Mouse (Mus musculus): ENCODE measurements around the gene Stub1.
"Not testable (repeated sequence)": the region's sequence is repeated elsewhere in the genome, so short reads cannot be mapped to it uniquely, and the experiment has no call there.

Gene Stub1

DNA sequence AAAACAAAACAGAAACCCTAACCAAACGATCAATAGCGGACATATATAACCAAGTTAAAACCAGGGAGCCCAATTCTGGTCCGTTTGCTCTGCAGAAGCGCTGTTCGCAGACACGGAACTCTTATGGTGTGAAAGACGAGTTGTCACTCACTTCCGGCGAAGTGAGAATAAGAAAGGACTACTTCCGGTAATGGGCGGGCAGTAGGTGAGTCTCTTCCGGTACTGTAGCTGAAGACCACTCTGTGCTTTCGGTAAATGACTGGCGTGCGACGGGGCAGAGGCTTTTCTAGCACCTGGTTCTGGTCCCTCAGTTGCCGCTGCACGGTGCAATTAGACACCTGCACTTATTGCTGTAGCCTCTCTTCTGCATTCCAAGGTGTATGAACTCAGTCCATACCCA lies 9.8 kb downstream of the Stub1 start, which contains the start of gene Wdr24:
TSS of gene Wdr24 (plus strand) at position 176 of the 400 bp plus-strand sequence.
- DNase-seq (ENCODE audit: low read depth), result peak; percentile 95

DNA sequence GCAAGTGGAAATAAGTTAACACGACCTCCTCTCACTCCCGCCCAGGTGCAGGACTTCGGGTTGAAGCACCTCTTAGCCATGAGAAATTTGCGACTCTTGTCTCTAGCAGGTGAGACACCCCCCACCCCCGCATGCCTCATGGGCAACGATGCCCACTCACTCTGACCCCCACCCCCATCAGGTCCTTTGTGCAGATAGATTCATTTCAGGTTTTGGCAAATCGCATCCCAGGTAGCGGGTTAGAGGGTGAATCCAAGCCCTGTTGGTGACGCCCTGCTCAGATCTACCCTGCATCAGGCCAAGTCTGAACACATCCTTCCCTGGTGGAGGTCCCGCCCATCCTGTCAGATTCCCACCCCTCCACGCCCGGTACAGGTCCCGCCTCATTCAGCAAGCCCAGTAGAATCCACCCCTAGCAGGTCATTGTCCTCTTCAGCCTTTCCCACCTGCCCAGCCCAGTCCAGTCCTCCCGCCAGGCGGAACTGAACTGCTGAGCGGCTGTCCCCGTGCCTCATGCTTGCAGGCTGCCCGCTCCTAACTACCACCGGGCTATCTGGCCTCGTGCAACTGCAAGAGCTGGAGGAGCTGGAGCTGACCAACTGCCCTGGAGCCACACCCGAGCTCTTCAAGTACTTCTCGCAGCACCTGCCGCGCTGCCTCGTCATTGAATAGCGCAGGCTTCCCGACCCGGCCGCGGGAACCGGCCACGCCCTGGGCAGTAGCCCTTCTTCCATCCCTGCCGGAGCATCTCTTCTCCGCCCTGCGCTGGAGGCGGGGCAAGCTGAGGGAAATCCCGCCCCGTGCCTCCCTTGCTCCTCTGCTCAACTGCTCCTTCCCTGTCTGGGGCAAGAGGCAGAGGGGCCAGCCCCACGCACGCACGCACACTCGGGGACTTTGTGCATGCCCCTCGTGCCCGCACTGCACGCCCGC lies 14.1 kb downstream of the Stub1 start:
- peak; percentile 50 for DNase-seq (ENCODE audit: low read depth)

DNA sequence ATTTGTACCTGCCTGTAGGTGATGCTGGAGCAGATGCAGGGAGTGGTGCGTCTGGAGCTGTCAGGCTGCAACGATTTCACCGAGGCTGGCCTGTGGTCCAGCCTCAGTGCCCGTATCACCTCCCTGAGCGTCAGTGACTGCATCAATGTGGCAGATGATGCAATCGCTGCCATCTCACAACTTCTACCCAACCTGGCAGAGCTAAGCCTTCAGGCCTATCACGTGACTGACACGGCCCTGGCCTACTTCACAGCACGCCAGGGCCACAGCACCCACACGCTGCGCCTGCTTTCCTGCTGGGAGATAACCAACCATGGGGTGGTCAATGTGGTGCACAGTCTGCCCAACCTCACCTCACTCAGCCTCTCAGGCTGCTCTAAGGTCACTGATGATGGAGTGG lies 15.5 kb downstream of the Stub1 start:
- no peak for DNase-seq (ENCODE audit: low read depth)

DNA sequence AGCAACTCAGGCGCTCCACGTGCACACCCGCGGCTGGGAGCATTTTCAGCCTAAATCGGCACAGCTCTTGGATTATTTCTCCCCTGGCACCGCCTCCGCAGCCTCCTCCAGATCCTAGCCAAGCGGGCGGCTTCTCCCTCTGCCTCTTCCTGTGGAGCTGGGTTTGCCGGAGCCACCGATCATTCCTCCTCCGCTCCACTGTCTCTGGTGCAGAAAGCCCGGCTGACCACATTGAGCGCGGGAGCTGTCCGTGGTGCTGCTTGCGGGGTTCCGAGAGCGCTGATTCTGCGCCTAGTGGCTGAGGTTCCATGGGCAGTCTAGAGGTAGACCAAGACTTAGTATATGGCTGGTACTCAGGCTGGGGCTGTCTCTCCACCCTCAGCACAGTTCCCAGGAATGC lies 19.7 kb downstream of the Stub1 start:
- DNase-seq (ENCODE audit: low read depth), result peak; percentile 86

- no peak for DNase-seq (ENCODE audit: low read depth)
Measured at GRCm38 (mm10) chr17:25810890-25811289, 22.3 kb downstream of the Stub1 start.

DNA sequence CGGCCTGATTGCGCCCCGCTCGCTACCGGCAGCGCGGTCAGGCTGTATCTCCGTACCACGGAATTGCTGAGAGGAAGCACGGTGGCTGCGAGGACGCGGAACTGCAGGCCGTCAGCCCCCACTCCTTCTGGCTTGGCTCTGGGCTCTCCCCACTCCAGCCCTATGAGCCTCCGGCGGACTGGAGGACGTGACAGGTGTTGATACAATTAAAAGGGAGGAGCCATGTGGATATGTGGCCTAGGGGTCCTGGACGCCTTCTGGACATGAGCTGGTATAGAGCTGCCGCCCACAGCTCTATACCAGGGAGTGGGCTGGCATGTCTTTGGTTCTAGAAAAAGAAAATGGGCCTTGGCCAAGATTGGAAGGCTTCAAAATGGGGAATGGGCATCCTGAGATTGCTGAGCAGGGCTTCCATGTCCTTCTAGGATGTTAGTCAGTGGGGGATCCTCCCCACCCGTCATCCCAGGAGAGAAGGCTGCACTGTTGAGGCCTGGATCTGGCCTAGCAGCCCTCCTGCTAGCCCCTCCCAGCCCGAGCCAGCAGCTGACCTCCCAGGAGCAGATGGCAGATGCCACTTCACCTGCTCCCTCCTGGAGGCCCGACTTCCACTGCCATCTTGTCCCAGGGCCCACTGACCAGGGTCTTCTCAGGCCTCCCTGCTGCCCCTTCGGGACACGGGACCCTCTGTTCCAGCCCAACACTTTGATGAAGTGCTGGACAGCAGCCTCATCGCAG lies 23.4 kb downstream of the Stub1 start:
- no peak for DNase-seq (ENCODE audit: low read depth)

DNA sequence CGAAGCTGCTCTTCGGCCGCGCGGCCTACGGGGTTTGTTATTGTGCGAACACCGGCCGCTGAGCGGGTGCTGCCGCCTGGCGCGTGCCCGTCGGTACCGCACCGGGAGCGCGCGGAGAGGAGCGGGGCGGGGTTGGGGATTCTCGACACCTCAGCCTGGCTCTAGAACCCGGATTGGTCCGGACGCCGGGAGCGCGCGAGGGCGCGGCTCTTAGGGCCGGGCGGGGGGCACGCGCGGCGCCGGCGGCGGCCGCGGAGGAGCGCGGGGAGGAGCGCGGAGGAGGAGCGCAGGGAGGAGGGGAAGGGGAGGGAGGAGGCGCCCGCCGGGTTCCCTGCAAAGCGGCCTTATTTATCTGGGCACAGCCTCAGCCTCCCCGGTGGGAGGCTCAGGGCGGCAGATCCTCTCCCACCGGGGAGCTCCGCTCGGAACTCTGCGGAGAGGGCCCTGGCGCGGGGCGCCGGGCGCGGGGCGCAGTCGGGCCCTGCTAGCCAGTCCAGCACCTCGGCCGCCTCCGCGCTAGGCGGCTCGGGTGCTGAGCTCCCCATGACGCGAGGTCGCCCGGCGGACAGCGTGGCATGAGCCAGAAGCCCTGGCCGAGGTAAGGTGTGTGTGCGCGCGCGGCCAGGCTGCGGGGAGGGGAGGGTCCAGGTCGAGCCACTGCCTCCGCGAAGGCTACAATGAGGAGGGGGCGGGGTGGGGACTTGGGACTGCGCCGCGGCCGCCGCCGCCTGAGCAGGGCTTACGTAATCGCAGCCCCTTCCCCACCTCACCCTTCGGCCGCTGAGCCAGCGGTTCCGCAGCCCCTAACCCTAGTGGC lies 24.2 kb downstream of the Stub1 start, which contains the start of gene Fbxl16:
TSS of gene Fbxl16 (plus strand) at position 297 of the 817 bp plus-strand sequence.
- DNase-seq (ENCODE audit: low read depth), result peak; percentile 58

- DNase-seq (ENCODE audit: low read depth), result no peak
Measured at GRCm38 (mm10) chr17:25808028-25808427, 25.2 kb downstream of the Stub1 start.

DNA sequence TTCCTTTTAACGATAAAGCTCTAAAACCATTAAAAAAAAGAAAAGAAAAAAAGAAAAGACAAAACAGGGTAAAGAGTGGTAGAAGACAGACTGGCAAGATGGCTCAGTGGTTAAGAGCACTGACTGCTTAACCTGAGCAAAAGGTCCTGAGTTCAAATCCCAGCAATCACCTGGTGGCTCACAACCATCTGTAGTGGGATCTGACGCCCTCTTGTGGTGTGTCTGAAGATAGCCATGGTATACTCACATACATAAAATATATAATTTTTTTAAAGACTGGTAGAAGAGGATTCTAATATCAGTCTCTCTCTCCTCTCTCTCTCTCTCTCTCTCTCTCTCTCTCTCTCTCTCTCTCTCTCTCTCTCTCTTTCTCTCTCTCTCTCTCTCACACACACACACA lies 25.8 kb downstream of the Stub1 start:
- DNase-seq (ENCODE audit: low read depth), result not testable (repeated sequence)

GRCm38 (mm10) chr17:25806507-25806906 lies 26.7 kb downstream of the Stub1 start:
- no peak for DNase-seq (ENCODE audit: low read depth)

- DNase-seq (ENCODE audit: low read depth), result no peak
Measured at GRCm38 (mm10) chr17:25802825-25803517, 30.2 kb downstream of the Stub1 start.

GRCm38 (mm10) chr17:25801029-25801428 lies 32.2 kb downstream of the Stub1 start:
- peak; percentile 90 for DNase-seq (ENCODE audit: low read depth)

DNA sequence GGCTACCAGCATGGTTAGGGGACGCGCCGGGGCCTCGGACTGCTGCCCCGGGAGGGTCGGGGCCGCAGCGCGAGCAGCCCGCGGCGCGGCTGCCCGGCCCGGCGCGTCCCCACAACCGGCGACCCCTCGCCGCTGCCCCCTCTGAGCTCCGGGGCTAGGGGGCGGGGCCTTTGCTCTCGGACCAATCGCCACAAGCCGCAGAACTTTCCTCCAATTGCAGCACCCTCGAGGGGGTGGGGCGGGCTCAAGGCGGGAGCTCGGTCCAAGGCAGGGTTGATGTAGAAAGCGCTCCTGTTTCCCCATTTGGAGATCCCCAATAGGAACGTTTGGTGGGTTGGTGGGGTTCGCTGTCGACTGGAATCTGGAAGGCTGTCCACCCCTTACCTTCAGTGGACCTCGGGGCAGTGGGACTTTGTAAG lies 36.2 kb downstream of the Stub1 start, which contains the start of gene Metrn:
TSS of gene Metrn (minus strand) at position 186 of the 419 bp plus-strand sequence.
- DNase-seq (ENCODE audit: low read depth), result peak; percentile 90

DNA sequence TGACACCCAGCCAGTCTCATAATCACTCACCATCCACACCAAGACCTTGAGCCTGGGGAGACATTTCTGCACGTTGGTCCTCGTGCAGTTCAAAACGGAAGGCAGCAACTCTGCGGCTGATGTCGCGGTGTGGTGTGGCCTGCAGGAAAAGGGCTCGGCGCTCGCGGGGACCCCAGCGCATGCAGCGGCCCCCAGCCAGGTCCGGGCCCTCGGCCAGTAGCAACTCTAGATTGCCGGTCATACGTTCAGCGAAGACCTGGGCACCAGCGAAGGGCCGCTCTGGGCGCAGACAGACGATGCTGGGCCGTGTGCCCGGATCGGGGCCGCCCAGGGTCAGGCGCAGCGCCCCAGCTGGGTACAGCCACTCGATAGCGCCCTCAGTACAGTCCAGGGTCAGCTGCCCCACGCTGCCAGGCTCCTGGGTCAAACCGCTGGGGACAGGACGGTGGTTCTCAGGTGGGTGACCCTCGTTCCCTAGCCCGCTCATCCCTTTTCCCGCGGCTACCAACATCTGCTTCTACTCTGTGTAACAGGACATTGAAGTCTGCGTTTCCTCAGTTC lies 36.9 kb downstream of the Stub1 start:
- no peak for DNase-seq (ENCODE audit: low read depth)

- no peak for DNase-seq (ENCODE audit: low read depth)
Measured at GRCm38 (mm10) chr17:25795609-25796092, 37.6 kb downstream of the Stub1 start, which contains the start of gene AC134908.4. AC134908.4 (minus strand) TSS chr17:25795659.

DNA sequence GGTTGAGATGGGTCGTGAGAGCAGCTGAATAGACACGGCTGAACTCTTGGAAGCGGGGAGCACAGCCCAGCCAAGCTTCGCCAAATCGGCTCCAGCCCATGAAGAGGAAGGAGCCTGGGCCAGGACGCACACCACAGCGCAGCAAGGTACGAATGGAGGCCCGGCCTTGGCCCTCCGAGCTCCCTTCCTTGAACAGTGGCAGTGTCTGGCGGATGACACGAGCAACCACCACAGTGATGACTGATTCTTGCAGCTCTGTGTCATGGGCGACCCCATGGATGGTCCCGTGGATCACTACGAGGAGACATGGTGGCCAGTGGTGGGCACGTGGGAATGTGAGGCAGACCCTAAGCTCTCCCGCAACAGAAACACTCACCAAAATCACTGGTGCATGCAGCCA lies 38.2 kb downstream of the Stub1 start:
- DNase-seq (ENCODE audit: low read depth), result no peak

DNA sequence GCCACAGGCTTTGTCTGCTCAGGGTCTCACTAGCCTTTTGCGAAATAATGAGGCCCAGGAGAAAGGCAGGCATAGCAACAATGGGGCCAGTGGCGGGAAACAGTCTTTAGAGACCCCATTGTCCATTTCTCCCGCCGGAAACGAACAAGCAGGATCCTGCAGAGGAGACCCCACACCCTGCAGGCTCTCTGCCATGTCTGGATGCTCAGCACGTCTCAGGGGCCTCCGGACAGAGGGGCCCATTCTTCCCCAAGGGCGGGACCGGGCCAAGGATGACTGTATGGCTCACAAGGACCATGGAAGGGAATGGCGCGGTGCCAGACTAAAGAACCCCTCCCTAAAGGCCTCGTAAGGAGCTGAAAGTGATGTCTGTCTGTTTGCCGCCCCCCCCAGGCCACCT lies 39.0 kb downstream of the Stub1 start:
- DNase-seq (ENCODE audit: low read depth), result no peak

- peak; percentile 88 for DNase-seq (ENCODE audit: low read depth)
Measured at GRCm38 (mm10) chr17:25792615-25793014, 40.6 kb downstream of the Stub1 start, which contains the start of gene Fam173a. Fam173a (minus strand) TSS chr17:25792901.

DNA sequence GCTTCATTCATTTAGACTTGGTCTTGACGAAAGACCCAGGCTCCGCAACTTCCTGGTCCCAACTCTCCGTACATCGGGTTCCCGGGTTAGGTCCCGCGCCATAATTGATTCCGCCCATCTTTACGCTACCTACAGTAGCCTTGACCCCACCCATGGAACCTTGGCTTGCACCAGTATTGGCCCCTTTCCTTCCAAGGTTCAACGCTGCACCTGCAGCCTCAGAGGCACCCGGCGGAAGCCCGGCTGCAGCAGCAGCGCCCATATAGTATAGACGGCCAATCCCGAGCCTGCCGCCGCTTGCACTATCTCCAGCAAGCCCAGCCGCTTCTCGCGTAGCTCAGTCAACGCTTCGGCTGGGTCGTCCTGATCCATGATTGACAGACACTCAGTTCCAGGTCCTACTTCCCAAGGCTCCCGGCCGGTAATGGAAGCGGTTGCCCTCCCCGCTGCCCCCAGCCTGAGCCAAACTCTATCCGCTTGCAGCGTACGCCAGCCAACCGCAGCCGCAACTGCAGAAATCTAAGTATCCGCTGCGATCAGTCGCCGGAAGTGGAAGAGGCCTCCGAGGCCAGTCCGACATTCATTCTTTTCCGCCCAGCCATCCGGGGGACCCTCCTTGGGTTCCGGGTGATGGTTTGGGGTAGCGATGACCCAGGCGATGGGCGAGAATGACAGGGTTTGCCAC lies 41.2 kb downstream of the Stub1 start:
- peak; percentile 95 for DNase-seq (ENCODE audit: low read depth)

GRCm38 (mm10) chr17:25791320-25791842 lies 41.8 kb downstream of the Stub1 start:
- DNase-seq (ENCODE audit: low read depth), result no peak
